Mouse (Mus musculus) cerebellum, adult 2 months (tissue): ENCODE measurements at regions not wholly inside any gene's neighbourhood (a gene's known extent, or its start where the extent isn't known, plus 50 kb on each side); places are given as distances from the start of the nearest gene placed in this dataset.

Experiments
- DNase-seq, 2 experiments: peaks; one replicate each; pipeline ENCODE4 v3.0.0; 2021
- H3K27ac ChIP-seq: fragments of 200-500 bp; 2 replicates; pipeline ENCODE4 v1.5.1; 2012; ENCODE audit warnings: low read length, control low read depth, inconsistent platforms; ENCODE audit not compliant: insufficient read depth
- H3K27me3 ChIP-seq: fragments of 200-500 bp; 2 replicates; pipeline ENCODE4 v1.6.1; 2012; ENCODE audit warnings: inconsistent platforms, mild to moderate bottlenecking, low read length, moderate library complexity; ENCODE audit not compliant: control insufficient read depth, insufficient read depth
- H3K4me1 ChIP-seq: fragments of 200-500 bp; 2 replicates; pipeline ENCODE4 v1.6.1; 2011; ENCODE audit warnings: low read length; ENCODE audit not compliant: control insufficient read depth, insufficient read depth
- H3K4me3 ChIP-seq: fragments of 200-500 bp; replicated peaks from 2 replicates; pipeline ENCODE3; 2011; ENCODE audit warnings: mild to moderate bottlenecking, low read depth, low read length, control low read depth; ENCODE audit not compliant: insufficient read depth
- CTCF ChIP-seq: fragments of 200-500 bp; IDR thresholded peaks from 2 replicates; pipeline ENCODE4 v1.5.1; 2011; ENCODE audit warnings: low read depth, mild to moderate bottlenecking, control low read depth, low read length, moderate library complexity, borderline replicate concordance; ENCODE audit not compliant: insufficient read depth
- POLR2A ChIP-seq: fragments of 200-500 bp; IDR thresholded peaks from 2 replicates; pipeline ENCODE4 v1.6.1; 2011; ENCODE audit warnings: low read length, control low read depth, borderline replicate concordance; ENCODE audit not compliant: insufficient read depth
- WGBS: fragments of 180-500 bp; shearing (Covaris S2); methylation state at CpG from one replicate; pipeline ENCODE4 v1.1.7; 2018; 5-methylcytosine and 5-hydroxymethylcytosine counted together

DNA sequence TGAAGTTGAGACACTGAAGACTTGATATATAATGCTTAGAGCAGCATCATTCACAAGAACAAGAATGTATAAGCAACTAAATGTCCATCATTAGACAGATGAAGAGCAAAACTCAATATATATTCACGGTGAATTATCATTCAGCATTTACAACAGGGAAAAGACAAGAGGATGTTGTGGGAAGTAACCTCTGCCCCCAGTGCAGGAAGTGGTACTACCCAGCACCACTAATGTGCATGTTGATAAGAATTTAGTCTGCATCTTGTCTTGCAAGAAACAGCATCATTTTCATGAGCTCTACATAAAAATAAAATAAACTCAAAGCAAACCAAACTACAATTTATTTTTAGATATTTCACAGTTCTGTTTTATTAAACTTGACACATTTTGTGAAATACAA, 359.8 kb upstream of the Epha7 start:
- Histone ChIP-seq H3K4me1 (0 out of 2 replicates have a peak, but pooled peaks cover 3% of the 10 kb centered on the region), H3K4me3 (no peak overlapping the region), H3K27ac (no peak overlapping the region), H3K27me3 (no peaks in the 10 kb centered on the region)
- TF ChIP-seq CTCF, result no peak
- TF ChIP-seq POLR2A, result no peak
- WGBS, result 76% methylated on average over 1 of the region's 1 CpGs
- DNase-seq, result no peak

DNA sequence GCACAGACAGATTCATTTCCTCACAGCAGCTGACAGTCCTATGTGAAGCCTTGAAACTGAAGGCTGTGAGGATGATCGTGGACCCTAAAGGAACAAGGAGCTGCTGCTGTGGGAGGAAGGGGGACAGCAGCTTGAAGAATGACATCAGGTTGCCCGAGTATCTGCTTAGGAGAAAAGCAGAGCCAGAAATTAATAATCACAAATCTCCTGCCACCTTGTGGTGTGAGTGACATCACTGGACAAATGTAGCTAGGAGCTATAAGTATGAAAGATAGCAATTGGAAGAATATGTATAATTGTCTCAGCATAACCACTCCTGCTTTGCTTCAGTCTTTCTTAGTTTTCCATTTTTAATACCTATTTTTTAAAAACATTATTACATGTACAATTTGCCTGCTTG, 356.6 kb upstream of the Epha7 start:
- 6% methylated on average over 2 of the region's 2 CpGs for WGBS
- no peak overlapping the region for H3K27ac ChIP-seq
- DNase-seq, result peak; percentile 6 to 9

More for the DNA sequence above, 356.6 kb upstream of the Epha7 start:
- TF ChIP-seq POLR2A (no peak), CTCF (0 out of 2 replicates have a peak, but pooled peaks have one; percentile 9)
- no peak overlapping the region for H3K4me3 ChIP-seq
- H3K27me3 ChIP-seq, result no peaks in the 10 kb centered on the region
- H3K4me1 ChIP-seq, result 0 out of 2 replicates have a peak, but pooled peaks cover 3% of the 10 kb centered on the region
